Mouse (Mus musculus) liver, postnatal 0 days (tissue): Measurements from ENCODE around the gene Rnf144b. TPM values are rescaled to one million over a fixed set of nuclear protein-coding genes. Genes with fewer than 3 reads are reported as not detected.
A peak's percentile ranks its signal among the peaks of the same experiment; 100 is the strongest.

Experiments
- ATAC-seq: fragments of 200-750 bp; cut with Nextera tagmentation; 2 replicates; pipeline ENCODE4 v1.8.0; 2017; ENCODE audit warnings: mild to moderate bottlenecking, moderate library complexity
- DNase-seq: peaks from one replicate; pipeline ENCODE4 v3.0.0-alpha.2; 2016
- H3K27ac ChIP-seq: fragments of 300-500 bp; sonication (generic); 2 replicates; pipeline ENCODE4 v1.5.1; 2014; ENCODE audit warnings: antibody characterized with exemption, moderate library complexity, mild to moderate bottlenecking, low read depth
- H3K27me3 ChIP-seq: fragments of 300-500 bp; sonication (generic); 2 replicates; pipeline ENCODE4 v1.6.1; 2014; ENCODE audit warnings: low read length, control low read depth, mixed read lengths; ENCODE audit not compliant: insufficient read depth
- H3K36me3 ChIP-seq: fragments of 300-500 bp; sonication (generic); replicated peaks from 2 replicates; pipeline ENCODE4 v1.6.1; 2014; ENCODE audit warnings: mild to moderate bottlenecking, control low read depth, low read length, moderate library complexity, mixed read lengths; ENCODE audit not compliant: insufficient read depth
- H3K4me1 ChIP-seq: fragments of 300-500 bp; sonication (generic); 2 replicates; pipeline ENCODE4 v1.6.1; 2014; ENCODE audit warnings: antibody characterized with exemption, mild to moderate bottlenecking, control low read depth; ENCODE audit not compliant: insufficient read depth
- H3K4me2 ChIP-seq: fragments of 300-500 bp; sonication (generic); 2 replicates; pipeline ENCODE4 v1.6.1; 2014; ENCODE audit warnings: low read depth, mild to moderate bottlenecking, low read length, moderate library complexity, mixed read lengths
- H3K4me3 ChIP-seq: fragments of 300-500 bp; sonication (generic); 2 replicates; pipeline ENCODE4 v1.5.1; 2014; ENCODE audit warnings: low read depth, low read length
- H3K9ac ChIP-seq: fragments of 300-500 bp; sonication (generic); replicated peaks from 2 replicates; pipeline ENCODE4 v1.6.1; 2014; ENCODE audit warnings: mild to moderate bottlenecking, moderate library complexity
- H3K9me3 ChIP-seq: fragments of 300-500 bp; sonication (generic); 2 replicates; pipeline ENCODE4 v1.6.1; 2016; ENCODE audit warnings: mild to moderate bottlenecking, control low read depth, low read length, mixed read lengths
- CTCF ChIP-seq: sonication (generic); IDR thresholded peaks from 2 replicates; pipeline ENCODE4 v1.5.1; 2016; ENCODE audit warnings: antibody characterized with exemption, low read depth
- EP300 ChIP-seq: IDR thresholded peaks from 2 replicates; pipeline ENCODE4 v1.6.1; 2016; ENCODE audit warnings: antibody characterized with exemption, low read depth, mild to moderate bottlenecking
- WGBS: fragments of 180-500 bp; shearing (Covaris S2); extraction: QIAGEN DNeasy Blood & Tissue Kit; methylation state at CpG from one replicate; pipeline ENCODE4 v1.1.7; 2014; ENCODE audit not compliant: insufficient replicate concordance; 5-methylcytosine and 5-hydroxymethylcytosine counted together
- polyA plus RNA-seq: library from polyadenylated mRNA; unstranded; fragments of >200 nt; fragmentation: Nextera tagmentation; extraction: Ambion mirVana; gene quantifications from 2 replicates; pipeline ENCODE4 v1.2.1, GENCODE M21; 2015

Gene Rnf144b
- polyA plus RNA-seq, 1 experiment from 2014 or later, result 6.3 TPM

DNA sequence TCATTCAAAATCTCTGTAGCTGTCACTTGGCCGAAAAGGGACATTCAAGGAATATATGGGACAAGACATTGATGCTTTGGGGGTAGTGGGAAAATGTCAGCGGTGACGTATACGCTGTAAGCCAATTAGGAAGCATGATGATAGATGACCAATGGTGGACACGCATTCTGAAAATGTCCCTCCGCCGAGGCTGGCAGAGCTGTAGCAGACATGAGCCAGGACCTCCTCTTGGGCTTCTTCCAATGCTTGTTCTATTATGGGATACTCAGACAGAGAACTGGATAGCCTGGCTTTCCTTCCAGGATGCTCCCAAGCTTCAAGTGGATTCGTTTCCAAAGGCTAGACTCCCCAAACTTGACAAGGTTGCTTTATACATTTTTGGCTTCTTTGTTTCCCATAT lies 141.9 kb downstream of the Rnf144b start:
- Histone ChIP-seq H3K36me3 (no peaks in the 10 kb centered on the region), H3K27me3 (no peaks in the 10 kb centered on the region), H3K4me2 (no peak overlapping the region), H3K9me3 (no peaks in the 10 kb centered on the region), H3K27ac (no peak overlapping the region), H3K9ac (no peak overlapping the region), H3K4me3 (no peak overlapping the region), H3K4me1 (peaks cover 3% of the 10 kb centered on the region; the same call in 1 of the 2 replicates)
- no peak for DNase-seq
- TF ChIP-seq EP300 (no peak), CTCF (no peak)
- ATAC-seq, result no peak
- WGBS, result 78% methylated on average over 8 of the region's 8 CpGs

DNA sequence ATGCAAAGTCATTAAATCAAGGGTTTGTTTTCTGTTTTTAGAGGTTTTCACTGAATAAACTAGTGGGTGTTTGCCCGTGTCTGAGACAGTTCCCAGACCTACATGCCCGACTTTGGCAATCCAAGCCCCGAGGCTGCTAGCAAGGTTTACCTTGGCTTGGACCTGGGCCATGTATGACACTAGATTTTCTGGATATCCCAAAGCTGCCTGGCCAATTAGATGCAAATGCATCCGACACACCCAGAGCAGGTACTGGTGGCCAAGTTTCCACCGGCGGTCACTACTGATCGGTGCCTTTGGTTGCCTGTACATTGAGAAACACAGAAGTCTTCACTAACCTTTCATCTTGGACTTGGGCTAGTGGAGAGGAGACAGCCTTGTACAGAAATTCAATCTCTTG lies 144.0 kb downstream of the Rnf144b start:
- peak; percentile 89 for ATAC-seq
- WGBS, result 68% methylated on average over 7 of the region's 7 CpGs
- H3K4me1 ChIP-seq, result no peaks in the 10 kb centered on the region
- TF ChIP-seq CTCF (no peak), EP300 (peak; percentile 26; the same call in 1 of the 2 replicates)
- H3K4me3 ChIP-seq, result no peak overlapping the region
- H3K4me2 ChIP-seq, result no peak overlapping the region
- no peaks in the 10 kb centered on the region for H3K9me3 ChIP-seq
- no peaks in the 10 kb centered on the region for H3K27me3 ChIP-seq
- no peaks in the 10 kb centered on the region for H3K36me3 ChIP-seq
- no peak overlapping the region for H3K9ac ChIP-seq
- peak overlapping the region; percentile 36 for H3K27ac ChIP-seq
- peak; percentile 70 for DNase-seq

DNA sequence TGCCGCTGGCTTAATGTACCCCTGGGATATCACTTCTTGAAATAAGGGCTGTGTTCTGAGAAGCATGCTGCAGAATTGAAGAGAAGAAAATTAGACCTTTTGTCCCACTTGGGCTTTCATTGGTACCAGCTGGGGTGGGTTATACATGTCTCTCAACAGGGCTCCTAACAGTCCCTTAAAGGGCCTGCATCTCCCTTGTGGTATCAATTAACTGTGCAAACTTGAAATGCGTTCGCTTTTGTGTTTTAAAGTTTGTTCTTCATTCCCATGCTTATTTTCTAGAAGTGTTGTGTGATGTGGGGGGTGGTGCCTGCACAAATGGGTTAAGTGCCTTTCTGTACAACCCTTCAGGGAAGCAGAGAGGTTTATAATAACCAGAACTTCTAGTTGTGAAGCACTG lies 145.8 kb downstream of the Rnf144b start:
- Histone ChIP-seq H3K9ac (no peak overlapping the region), H3K36me3 (no peaks in the 10 kb centered on the region), H3K27ac (no peak overlapping the region), H3K4me3 (no peak overlapping the region), H3K27me3 (no peaks in the 10 kb centered on the region), H3K4me1 (peaks cover 5% of the 10 kb centered on the region; the same call in 1 of the 2 replicates), H3K9me3 (no peaks in the 10 kb centered on the region), H3K4me2 (no peak overlapping the region)
- no peak for ATAC-seq
- no peak for TF ChIP-seq CTCF
- no peak for TF ChIP-seq EP300
- no peak for DNase-seq
- 90% methylated on average over 3 of the region's 3 CpGs for WGBS

DNA sequence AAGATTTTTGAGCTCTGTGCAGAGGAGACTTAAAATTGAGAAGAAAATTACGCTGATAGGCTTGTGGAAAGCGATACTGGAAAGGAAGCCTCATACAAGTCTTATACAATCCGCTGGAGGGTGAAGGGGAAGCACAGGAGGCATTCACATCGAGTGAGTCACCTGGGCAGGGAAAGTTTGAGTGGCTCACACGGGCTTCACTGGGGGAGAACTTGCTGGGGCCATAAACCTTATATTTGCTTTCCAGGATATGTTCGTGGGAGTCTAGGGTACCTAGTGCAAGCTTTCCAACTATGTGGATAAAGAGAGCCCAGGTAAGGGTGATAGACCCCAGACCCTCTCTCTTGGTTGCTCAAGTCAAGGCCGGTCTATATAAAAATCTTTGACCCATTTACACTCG lies 150.5 kb downstream of the Rnf144b start:
- Histone ChIP-seq H3K9me3 (no peaks in the 10 kb centered on the region), H3K27me3 (no peaks in the 10 kb centered on the region), H3K4me1 (peaks cover 10% of the 10 kb centered on the region), H3K9ac (no peak overlapping the region), H3K36me3 (no peaks in the 10 kb centered on the region), H3K4me2 (peak overlapping the region; percentile 60), H3K27ac (no peak overlapping the region), H3K4me3 (no peak overlapping the region)
- ATAC-seq, result no peak
- DNase-seq, result no peak
- WGBS, result 13% methylated on average over 8 of the region's 8 CpGs
- no peak for TF ChIP-seq EP300

DNA sequence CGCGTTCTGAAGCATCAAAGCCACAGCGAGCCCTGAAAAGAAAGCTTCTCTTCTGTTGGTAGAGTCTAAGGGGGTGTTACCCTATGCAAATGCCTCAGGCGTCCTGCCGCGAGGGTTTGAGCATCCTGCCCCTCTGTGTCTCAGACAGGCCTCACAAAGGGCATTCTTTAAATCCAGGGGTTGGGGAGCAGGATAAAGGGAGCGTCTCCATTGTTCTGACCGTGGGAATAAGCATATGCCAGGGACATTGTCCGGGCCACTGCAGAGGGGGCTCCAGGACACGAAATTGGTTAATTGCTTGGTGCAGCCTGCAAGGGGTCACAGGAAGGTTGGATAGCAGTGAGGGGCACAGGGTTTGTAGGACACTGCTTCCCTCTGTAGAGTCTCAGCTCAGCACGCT lies 151.0 kb downstream of the Rnf144b start:
- H3K4me1 ChIP-seq, result peaks cover 10% of the 10 kb centered on the region
- no peak for ATAC-seq
- H3K9me3 ChIP-seq, result no peaks in the 10 kb centered on the region
- H3K9ac ChIP-seq, result no peak overlapping the region
- H3K27ac ChIP-seq, result no peak overlapping the region
- H3K36me3 ChIP-seq, result no peaks in the 10 kb centered on the region
- WGBS, result 14% methylated on average over 11 of the region's 11 CpGs
- no peak for DNase-seq
- H3K4me3 ChIP-seq, result no peak overlapping the region
- no peaks in the 10 kb centered on the region for H3K27me3 ChIP-seq
- H3K4me2 ChIP-seq, result peak overlapping the region; percentile 60
- TF ChIP-seq CTCF (no peak), EP300 (no peak)

DNA sequence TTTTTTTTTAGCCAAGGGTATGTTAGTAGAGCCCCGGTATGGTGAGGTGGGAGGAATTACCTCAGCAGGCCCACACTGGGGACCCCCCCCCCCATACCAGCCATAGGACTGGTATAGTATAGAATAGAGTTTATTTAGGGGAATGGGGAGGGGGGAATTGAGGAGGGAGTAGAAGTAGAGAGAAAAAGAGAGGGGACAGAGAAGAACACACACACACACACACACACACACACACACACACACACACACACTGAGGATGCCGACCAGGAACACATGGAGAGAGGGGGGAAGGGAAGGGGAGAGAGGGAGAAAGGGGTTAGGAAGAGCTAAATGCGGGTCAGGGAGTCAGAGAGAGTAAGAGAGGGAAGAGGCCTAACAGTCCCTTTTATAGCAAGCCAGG lies 151.7 kb downstream of the Rnf144b start:
- H3K27ac ChIP-seq, result no peak overlapping the region
- no peak for DNase-seq
- no peak overlapping the region for H3K9ac ChIP-seq
- no peak for ATAC-seq
- no peaks in the 10 kb centered on the region for H3K9me3 ChIP-seq
- no peak overlapping the region for H3K4me3 ChIP-seq
- no peak for TF ChIP-seq CTCF
- TF ChIP-seq EP300, result no peak
- 51% methylated on average over 3 of the region's 3 CpGs for WGBS
- peaks cover 10% of the 10 kb centered on the region for H3K4me1 ChIP-seq
- no peaks in the 10 kb centered on the region for H3K36me3 ChIP-seq
- H3K27me3 ChIP-seq, result no peaks in the 10 kb centered on the region
- H3K4me2 ChIP-seq, result no peak overlapping the region
